Mouse (Mus musculus) gastrocnemius, postnatal 14 days (tissue): ENCODE results near the gene Ptpa. TPM values are rescaled to one million over a fixed set of nuclear protein-coding genes. Genes with fewer than 3 reads are reported as not detected.
A peak's percentile ranks its signal among the peaks of the same experiment; 100 is the strongest.

Source experiments
- DNase-seq: peaks from one replicate; pipeline ENCODE4 v3.0.0; 2021; ENCODE audit warnings: mixed read lengths
- intact Hi-C: fragments of 180-260 bp; cut with DNase I; formaldehyde crosslinking; loops from one replicate; pipeline ENCODE4 v1.15.1; 2025; ENCODE audit warnings: low total_unique reads
- total RNA-seq, 2 experiments: library from RNA; stranded (reverse); gene quantifications; 2 replicates each; pipeline ENCODE4 v1.2.3; 2021

The Ptpa gene
- total RNA-seq, 2 experiments from 2014 or later: 71.1 to 80.7 TPM

GRCm38 (mm10) chr2:30421432-30421831 lies 5.6 kb downstream of the Ptpa start:
- intact Hi-C loops: no loop called here
- DNase-seq: no peak

- peak; percentile 66 for DNase-seq
- intact Hi-C loops: no loop called here
These were observed 13.3 kb downstream of the Ptpa start for GRCm38 (mm10) chr2:30429156-30429555.

GRCm38 (mm10) chr2:30435326-30436155 lies 19.7 kb downstream of the Ptpa start:
- DNase-seq: peak; percentile 61
- intact Hi-C loops: loop anchor here (5.0 to 10.0 kb wide), 2 partner anchors 357 to 509 kb away; no protein-coding TSS in a partner anchor

- intact Hi-C loops: loop anchor here (5.0 to 10.0 kb wide), 2 partner anchors 356 to 509 kb away; no protein-coding TSS in a partner anchor
- DNase-seq: peak; percentile 60
These were observed 20.3 kb downstream of the Ptpa start for GRCm38 (mm10) chr2:30436156-30436545.

GRCm38 (mm10) chr2:30436809-30437208 lies 21.0 kb downstream of the Ptpa start:
- intact Hi-C loops: loop anchor here (5.0 to 10.0 kb wide), 2 partner anchors 355 to 508 kb away; no protein-coding TSS in a partner anchor
- DNase-seq: no peak

- DNase-seq: no peak
- intact Hi-C loops: loop anchor here (5.0 to 10.0 kb wide), 2 partner anchors 355 to 507 kb away; no protein-coding TSS in a partner anchor
These were observed 22.0 kb downstream of the Ptpa start for GRCm38 (mm10) chr2:30437791-30438190.

- intact Hi-C loops: loop anchor here (5.0 to 10.0 kb wide), 2 partner anchors 353 to 505 kb away; no protein-coding TSS in a partner anchor
- no peak for DNase-seq
These were observed 23.8 kb downstream of the Ptpa start for GRCm38 (mm10) chr2:30439631-30440030.

GRCm38 (mm10) chr2:30440211-30440700 lies 24.4 kb downstream of the Ptpa start:
- intact Hi-C loops: no loop called here
- DNase-seq: no peak

GRCm38 (mm10) chr2:30440701-30441517 lies 25.1 kb downstream of the Ptpa start:
- peak; percentile 77 for DNase-seq
- intact Hi-C loops: no loop called here

- intact Hi-C loops: no loop called here
- DNase-seq: peak; percentile 89
These were observed 26.0 kb downstream of the Ptpa start for GRCm38 (mm10) chr2:30441518-30442497.

GRCm38 (mm10) chr2:30442498-30442890 lies 26.7 kb downstream of the Ptpa start:
- intact Hi-C loops: no loop called here
- no peak for DNase-seq

- intact Hi-C loops: no loop called here
- DNase-seq: no peak
These were observed 27.4 kb downstream of the Ptpa start for GRCm38 (mm10) chr2:30443281-30443680.

- DNase-seq: no peak
- intact Hi-C loops: no loop called here
These were observed 28.2 kb downstream of the Ptpa start for GRCm38 (mm10) chr2:30444006-30444405.

GRCm38 (mm10) chr2:30444450-30444849 lies 28.6 kb downstream of the Ptpa start:
- DNase-seq: no peak
- intact Hi-C loops: no loop called here

GRCm38 (mm10) chr2:30445312-30445711 lies 29.5 kb downstream of the Ptpa start:
- intact Hi-C loops: no loop called here
- DNase-seq: no peak

- peak; percentile 52 for DNase-seq
- intact Hi-C loops: no loop called here
These were observed 31.3 kb downstream of the Ptpa start for GRCm38 (mm10) chr2:30446891-30447826.

GRCm38 (mm10) chr2:30448371-30448770 lies 32.5 kb downstream of the Ptpa start:
- no peak for DNase-seq
- intact Hi-C loops: no loop called here

- intact Hi-C loops: no loop called here
- DNase-seq: no peak
These were observed 34.7 kb downstream of the Ptpa start for GRCm38 (mm10) chr2:30450530-30450929.
